Mouse (Mus musculus) spleen, postnatal 14 days (tissue): ENCODE data around the gene Bglap.
"Not testable (repeated sequence)": the region's sequence is repeated elsewhere in the genome, so short reads cannot be mapped to it uniquely, and the experiment has no call there.

ENCODE experiments used
- DNase-seq, 2 experiments: peaks; one replicate each; pipeline ENCODE4 v3.0.0; 2021 to 2022; ENCODE audit warnings: low spot score in 2 of 2

Gene Bglap

DNA sequence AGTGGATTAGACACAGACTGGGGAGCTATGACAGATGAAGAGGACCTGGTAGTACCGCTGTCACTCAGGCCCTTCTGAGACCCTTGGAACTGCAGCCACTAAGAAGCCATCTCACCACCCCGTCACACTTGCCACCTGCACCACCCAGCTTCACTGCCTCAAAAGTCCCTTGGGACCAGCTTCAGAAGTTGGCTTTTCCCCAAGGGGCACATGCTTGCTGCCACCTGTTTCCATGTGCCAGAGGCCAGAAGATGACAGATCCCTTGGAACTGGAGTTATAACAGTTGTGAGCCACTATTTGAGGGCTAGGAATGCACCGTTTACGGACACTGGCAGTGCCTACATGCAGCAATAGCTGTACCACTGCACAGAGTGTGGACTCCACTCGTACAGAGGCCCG, 11.0 kb upstream of the Bglap start:
- DNase-seq = peak in 1 of 2 experiments; percentile 31

DNA sequence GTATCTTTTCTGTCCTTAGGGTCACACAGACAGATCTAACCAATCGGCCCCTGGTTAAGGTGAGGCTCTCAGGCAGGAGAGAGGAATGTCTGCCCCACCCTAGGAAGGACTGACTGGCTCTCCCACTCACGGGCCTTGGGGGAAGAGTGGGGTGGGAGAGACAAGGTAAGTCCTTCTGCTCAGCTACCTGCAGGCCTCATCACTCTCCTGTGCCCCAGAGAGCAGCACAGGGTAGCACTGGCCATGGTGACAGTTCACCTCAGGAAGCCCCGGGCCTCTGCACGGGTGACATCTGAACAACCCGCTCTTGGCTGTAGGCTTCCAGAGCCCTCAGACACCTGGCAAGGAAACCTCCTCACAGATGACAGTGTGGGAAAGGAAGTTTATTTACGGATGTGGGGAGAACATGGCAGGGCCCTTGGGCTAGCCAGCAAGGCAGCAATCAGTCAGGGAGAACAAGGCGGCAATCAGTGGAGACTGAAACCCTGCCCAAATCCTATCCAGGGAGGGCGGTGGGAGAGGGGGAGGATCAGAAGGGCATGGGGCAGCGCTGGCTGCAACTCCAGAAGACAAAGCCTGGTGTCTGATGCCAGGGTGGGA, 9.6 kb upstream of the Bglap start:
- no peak for DNase-seq

GRCm38 (mm10) chr3:88382383-88382782, 1.9 kb downstream of the Bglap start:
- DNase-seq = not testable (repeated sequence)

- DNase-seq = not testable (repeated sequence)
Observed at GRCm38 (mm10) chr3:88381389-88382315, 2.6 kb downstream of the Bglap start.

DNA sequence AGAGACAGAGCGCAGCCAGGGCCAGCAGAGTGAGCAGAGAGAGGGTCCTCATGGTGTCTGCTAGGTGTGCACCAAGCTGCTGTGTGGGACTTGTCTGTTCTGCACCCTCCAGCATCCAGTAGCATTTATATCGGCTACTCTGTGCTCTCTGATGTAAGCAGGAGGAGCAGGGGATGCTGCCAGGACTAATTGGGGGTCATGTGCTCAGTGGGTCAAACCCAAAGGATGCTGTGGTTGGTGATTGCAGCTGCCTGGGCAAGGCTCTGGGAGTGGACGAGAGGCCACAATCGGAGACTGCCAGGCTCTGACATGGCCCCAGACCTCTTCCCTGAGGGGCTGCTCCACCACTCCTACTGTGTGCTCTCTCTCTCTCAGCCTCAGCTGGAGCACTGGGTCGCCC, 5.7 kb downstream of the Bglap start, which contains the start of gene Bglap2:
TSS of gene Bglap2 (minus strand) at position 101 of the 400 bp plus-strand sequence.
- not testable (repeated sequence) for DNase-seq

DNA sequence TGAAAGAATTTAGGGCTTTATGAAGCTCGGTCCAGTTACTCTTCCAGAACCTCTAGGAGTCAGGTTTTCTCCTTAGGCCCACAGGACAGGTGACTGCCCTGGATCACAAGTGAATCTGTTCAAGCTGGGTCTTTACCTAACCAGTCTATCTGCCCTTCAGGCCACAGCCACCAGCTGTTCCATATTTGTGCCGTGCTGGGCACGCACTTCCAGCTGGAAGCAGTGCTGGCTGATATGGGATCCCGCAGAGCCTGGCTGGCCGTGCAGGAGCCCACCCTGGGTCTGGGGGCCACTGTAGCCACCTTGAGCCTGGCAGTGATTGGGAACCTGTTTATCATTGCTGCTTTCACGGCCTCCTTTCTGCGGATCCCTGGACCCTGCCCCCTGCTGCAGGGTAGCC, 7.6 kb downstream of the Bglap start:
- DNase-seq = not testable (repeated sequence)

DNA sequence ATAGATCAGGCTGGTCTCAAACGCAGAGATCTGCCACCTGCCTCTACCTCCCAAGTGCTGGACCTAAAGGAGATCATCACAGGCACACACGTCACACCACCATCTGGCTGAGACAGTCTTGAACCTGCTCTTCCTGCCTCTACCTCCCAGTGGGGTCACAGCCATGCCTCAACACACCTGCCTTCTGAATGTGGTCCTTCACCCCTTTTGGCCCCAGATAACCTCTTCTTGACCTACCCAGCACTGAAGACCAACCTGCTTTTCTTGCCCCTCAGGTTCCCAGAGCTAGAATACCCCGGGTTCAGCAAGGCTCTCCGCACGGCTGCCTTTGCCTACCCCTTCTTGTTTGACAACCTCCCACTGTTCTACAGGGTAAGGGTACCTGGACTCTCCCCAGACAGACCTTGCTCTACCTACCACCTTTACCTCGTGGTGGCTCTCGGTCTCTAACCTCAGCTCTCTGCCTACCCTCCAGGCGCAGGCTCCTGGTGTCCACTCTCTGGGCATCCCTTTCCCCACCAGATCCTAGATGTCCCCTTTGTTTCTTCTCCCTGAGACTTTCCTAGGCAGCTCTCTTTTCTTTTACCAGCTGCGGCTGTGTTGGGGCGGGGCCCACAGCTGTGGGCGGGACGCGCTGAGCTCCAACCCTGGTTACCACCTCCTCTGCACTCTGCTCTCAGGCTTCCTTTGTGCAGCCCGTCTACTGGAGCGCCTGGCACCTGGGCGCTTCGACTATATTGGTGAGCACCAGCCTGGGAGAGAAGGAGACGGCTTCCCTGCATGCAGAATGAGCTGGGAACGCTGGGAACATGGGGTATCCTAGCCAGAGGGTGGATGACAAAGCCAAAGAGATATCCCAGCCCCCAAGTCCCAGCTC, 8.3 kb downstream of the Bglap start:
- DNase-seq = not testable (repeated sequence)

DNA sequence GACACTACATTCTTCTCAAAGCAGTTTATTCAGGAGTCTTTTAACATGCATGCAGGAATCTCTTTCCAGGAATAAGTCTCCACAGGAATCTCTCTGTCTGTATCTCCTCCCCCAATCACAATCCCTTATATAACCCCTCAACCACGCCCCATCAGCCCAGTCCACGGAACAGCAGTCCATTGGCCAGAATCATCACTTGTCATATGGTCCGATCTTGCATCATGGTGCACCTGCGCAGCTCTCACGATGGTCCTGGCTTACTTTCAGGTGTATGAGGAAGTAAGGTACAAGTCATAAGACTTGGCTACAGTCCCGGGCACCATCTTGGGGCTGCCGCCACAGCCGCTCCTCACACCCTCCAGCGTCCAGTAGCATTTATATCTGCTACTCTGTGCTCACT, 11.6 kb downstream of the Bglap start, which contains the start of gene Bglap3:
TSS of gene Bglap3 (minus strand) at position 101 of the 400 bp plus-strand sequence.
- not testable (repeated sequence) for DNase-seq

DNA sequence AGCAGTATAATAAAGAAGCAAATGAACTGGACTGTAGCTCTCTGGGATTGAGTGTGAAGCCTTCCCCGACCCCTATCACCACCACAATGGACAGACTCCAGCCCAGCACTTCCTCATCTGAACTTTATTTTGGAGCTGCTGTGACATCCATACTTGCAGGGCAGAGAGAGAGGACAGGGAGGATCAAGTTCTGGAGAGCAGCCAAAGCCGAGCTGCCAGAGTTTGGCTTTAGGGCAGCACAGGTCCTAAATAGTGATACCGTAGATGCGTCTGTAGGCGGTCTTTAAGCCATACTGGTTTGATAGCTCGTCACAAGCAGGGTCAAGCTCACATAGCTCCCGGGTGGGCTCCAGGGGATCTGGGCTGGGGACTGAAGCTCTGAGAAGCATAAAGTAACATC, 15.8 kb downstream of the Bglap start:
- not testable (repeated sequence) for DNase-seq

- not testable (repeated sequence) for DNase-seq
Observed at GRCm38 (mm10) chr3:88367517-88367916, 16.7 kb downstream of the Bglap start.

DNA sequence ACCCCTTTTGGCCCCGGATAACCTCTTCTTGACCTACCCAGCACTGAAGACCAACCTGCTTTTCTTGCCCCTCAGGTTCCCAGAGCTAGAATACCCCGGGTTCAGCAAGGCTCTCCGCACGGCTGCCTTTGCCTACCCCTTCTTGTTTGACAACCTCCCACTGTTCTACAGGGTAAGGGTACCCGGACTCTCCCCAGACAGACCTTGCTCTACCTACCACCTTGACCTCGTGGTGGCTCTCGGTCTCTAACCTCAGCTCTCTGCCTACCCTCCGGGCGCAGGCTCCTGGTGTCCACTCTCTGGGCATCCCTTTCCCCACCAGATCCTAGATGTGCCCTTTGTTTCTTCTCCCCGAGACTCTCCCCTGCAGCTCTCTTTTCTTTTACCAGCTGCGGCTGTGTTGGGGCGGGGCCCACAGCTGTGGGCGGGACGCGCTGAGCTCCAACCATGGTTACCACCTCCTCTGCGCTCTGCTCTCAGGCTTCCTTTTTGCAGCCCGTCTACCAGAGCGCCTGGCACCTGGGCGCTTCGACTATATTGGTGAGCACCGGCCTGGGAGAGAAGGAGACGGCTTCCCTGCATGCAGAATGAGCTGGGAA, 17.3 kb downstream of the Bglap start:
- peak; percentile 42 to 50 for DNase-seq

DNA sequence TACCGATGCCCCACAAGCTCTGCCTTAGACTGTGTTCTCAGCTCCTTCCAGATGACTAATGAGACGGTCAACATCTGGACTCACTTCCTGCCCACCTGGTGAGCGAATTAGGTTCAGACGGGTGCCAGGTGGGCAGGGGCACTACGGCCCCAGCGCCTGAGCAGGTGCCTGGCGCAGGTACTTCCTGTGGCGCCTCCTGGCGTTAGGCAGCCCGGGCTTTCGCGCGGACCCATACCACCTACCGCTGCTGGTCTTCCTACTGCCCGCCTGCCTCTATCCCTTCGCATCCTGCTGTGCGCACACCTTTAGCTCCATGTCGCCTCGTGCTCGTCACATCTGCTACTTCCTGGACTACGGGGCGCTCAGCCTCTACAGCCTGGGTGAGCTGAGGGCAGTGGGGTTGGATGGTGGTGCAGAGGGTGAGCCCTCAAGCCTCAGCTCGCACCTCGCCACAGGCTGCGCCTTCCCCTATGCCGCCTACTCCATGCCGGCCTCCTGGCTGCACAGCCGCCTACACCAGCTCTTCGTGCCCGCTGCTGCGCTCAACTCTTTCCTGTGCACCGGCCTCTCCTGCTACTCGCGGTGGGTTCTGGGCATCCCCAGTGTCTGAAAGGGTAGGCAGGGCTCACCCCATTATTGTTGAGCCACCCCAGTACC, 18.4 kb downstream of the Bglap start:
- DNase-seq = no peak

DNA sequence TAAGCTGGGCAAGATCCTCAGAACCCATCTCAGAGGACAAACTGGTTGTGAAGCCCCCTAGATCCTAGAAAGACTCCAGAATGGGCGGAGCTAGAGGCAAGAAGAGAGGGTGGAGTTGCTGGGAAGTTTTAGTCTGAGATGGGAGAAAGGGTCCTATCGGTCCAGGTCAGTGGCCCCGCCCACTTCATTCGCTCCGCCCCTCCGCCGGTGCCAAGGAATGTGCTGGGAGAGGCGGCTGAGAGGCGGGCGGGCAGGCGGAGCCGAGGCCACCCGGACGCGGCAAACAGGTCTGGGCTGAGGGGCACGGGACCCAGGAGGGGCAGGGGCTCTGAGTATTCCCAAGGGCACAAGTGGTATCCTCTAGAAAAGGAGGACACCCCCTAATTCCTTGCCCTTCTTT, 19.9 kb downstream of the Bglap start, which contains the start of gene Paqr6:
TSS of gene Paqr6 (plus strand) at position 248 of the 400 bp plus-strand sequence.
- DNase-seq = peak; percentile 72 to 73

- DNase-seq = peak in 1 of 2 experiments; percentile 26
Observed at GRCm38 (mm10) chr3:88363700-88364099, 20.6 kb downstream of the Bglap start.

- no peak for DNase-seq
Observed at GRCm38 (mm10) chr3:88361612-88362313, 22.5 kb downstream of the Bglap start.

DNA sequence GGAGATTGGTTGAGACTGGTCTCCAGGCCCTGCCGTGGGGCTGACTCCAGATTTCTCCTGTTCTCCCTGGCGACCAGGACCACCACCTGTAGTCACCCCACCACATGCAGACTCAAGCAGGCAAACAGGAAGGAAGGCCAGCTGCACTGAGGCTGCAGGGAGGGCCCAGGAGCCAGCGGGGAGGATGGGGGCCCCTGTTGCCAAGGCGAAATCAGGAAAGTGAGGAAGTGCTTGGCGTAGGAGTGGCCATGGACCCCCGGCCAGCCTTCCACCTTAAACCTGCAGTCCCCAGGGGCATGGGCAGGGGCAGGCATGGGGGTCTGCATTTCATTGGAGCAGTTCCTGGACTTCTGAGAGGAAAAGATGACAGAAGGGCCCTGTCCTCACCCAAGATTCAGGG, 23.2 kb downstream of the Bglap start:
- no peak for DNase-seq

- no peak for DNase-seq
Observed at GRCm38 (mm10) chr3:88359989-88360388, 24.3 kb downstream of the Bglap start.

DNA sequence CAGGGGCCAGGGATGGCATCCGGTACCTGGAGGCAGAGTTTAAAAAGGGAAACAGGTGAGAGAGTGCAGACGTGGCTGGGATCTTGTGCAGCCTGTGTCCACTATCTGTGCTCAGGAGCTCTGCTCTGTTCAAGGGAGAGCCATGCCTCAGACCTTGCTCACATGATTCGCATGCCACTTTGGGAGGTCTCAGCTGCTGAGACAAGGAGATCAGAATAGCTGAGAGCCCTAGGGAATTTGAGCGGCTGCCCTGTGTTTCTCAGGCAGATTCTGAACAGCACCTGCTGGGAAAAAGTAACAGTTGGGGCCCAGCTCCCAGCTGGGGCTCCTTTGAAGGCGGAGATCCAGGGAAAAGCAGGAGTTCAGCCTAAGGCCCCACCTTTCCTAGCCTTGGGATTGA, 24.7 kb downstream of the Bglap start:
- DNase-seq = no peak

- DNase-seq = no peak
Observed at GRCm38 (mm10) chr3:88354396-88355165, 29.7 kb downstream of the Bglap start.
